Mouse (Mus musculus) thymus, postnatal 4 days (tissue): Measurements from ENCODE around the gene 2210408I21Rik.

Experiments used
- DNase-seq: peaks from one replicate; pipeline ENCODE4 v3.0.0; 2021

The 2210408I21Rik gene

DNA sequence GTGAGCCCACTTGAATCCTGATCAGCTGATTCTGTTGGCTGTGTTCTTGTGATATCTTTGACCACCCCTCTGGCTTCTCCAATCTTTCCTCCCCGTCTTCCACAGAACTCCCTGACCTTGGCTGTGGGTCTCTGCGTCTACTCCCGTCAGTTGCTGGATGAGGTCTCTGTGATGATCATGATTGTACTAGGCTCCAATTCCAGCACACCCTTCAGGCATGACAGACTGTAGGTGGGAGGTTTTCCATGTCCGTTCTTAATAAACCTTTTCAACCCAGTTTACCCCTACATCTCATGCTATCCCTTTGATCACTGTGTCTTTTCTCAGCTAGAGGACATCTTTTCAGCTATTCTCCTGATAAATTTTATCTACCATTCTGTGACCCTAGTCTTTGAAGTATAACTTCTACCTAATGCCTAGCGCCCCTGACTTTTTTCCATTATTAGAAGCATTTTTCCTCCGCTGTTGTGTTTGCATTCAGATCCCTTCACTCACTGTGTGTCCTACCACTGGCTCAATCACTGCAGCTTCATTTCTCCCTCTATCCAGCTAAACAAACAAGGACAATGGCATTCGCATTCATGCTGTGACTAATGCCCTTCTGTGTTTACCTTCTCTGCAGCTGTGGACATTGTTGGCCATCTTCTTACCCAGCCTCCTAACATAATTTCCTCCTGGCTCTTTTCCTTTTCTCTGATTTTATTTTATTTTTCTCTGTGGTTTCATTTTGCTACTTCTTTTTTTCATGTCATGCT lies 143.5 kb downstream of the 2210408I21Rik start:
- no peak for DNase-seq

DNA sequence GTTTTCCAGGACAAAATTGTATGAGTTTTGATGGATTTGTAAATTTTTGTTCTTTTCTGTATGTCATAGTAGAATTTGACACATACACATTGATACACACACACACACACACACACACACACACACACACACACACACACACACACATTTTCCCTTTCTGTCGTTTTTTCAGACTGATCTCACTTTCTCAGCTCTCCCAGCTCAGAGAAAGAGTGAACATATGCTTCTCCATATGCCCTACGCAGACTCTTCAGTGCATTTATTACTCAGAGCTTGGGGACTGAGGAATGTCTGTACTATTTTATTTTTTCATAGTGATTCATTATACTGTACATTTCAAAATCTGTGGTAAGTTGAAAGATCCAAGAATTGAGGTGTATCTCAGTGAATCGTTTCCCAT lies 160.2 kb downstream of the 2210408I21Rik start:
- no peak for DNase-seq

DNA sequence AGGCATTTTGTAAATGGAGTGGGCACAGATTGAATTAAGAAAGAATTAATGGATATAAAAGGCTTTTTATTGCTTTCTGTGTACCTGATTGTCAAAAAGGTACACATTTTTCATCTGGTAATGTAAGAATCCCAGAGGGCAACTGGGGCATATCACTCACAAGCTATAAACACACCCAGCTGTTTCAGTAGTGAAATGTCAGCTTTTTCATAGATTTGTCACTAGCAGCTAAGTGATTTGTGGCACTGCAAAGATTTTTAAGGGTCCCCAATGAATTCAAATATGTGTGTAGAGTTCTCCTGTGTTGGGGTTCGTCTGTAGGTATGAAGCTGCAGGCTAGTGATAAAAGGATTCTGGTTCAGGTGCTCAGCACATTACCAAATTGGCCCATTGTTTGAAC lies 188.8 kb downstream of the 2210408I21Rik start:
- no peak for DNase-seq

DNA sequence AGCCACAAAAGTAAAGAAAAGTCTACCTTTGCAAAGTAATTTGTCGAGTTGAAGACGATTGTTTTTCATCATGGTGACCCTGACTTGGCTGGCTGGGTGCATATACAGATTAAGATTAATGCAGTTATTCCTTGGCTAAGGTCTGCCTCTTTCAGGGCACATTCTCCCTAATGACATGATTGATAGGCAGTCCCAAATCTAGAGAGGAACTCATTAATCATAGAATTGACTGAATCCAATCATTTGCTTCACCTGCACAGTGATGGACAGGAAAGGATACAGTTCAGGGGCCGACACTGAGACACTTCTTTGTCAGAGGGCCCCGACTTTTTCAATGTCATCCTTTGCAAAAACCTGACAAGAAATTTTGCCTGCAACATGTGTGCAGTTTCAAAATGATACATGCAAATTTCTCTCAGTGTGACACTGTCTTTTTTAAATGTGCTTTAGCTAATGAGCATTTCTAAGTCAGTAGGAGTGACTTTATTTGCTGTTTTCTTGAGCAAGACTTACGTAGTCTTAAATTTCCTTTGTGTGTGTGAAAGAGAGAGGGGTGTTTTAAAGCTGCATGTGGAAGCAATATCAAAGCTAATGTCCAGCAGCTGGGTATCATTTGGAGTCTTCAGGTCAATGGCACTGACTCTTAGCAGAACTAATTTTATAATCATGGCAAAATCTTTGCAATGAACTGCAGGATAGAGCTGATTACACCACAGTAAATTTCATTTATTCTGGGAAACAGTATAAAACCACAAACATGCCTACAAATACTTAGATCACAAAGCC lies 191.0 kb downstream of the 2210408I21Rik start:
- DNase-seq = no peak

DNA sequence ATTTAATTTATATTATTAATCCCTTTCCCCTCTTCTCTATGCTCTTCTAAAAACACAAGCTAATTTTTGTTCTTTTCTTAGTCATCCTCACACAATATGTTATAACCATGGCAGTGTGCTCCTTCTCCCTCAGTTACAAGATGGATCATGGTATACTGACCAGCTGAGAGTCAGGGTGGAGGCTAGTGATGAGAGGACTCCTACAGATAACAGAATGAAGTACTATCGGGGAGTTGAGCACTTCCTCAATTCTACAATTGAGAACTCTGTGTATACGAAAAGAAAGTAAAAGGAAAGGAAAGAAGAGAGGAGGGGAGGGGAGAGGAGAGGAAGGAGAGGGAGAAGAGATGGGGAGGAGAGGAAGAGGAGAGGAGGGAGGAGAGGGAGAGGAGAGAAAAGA lies 206.8 kb downstream of the 2210408I21Rik start:
- DNase-seq = no peak

DNA sequence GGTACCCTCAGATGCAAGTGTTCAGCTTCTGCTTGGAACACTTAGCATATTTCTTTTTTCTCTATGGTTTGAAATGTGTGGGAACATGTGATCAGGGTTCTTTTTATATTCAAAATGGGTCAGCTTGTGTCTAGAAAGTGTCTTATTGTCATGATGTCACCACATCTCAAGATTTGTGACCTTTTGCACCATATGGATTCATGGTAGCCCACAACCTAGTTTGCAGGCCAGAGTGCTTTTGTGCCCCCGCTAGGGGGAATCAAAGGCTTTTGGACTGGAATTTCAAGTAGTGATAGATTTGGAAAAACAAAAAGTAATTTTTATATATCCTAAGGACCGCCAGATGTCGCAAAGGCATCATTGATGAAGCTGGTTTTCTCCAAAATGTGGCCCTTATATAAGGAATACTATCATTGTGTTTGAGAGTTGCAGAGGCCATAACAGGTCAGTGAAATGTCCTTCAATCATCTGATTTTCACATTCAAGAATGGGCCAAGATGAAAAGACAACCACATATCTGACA lies 250.2 kb downstream of the 2210408I21Rik start:
- no peak for DNase-seq

DNA sequence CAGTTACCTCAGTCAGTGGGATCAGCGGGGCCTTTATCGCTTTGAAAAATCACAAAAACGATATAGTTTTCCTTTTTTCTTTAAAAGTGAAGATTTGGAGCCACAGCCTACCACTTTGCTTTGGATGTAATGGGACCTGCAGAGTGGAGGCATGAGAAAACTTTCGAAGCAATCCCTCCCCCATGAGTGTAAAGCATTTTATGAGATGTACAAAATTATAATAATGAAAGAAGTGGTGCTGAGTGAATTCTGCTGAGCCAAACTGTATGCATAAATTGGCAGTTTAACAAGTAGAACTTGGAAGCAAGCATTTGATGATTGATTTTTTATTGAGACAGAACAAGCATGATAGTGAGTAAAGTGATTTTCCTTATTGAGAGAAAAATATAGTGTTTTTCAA lies 250.7 kb downstream of the 2210408I21Rik start:
- no peak for DNase-seq

DNA sequence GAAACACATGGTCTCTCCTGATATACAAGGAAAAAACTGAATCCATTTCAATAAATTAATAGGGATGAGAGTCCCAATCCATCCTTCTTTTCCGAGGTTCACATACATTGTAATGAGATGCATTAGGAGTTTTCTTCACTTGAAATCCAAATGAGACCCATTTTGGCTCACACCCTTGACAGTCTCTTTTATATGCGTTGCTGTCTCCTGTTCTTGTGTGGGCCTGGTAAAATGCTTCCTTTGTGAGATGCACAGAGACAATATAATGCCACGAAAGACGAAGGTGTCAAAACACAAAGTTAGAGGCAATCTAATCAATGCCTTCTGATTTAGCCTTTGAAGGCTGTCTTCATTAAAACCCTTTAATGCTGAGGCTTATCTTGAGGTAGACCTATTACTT lies 252.8 kb downstream of the 2210408I21Rik start:
- DNase-seq = no peak

DNA sequence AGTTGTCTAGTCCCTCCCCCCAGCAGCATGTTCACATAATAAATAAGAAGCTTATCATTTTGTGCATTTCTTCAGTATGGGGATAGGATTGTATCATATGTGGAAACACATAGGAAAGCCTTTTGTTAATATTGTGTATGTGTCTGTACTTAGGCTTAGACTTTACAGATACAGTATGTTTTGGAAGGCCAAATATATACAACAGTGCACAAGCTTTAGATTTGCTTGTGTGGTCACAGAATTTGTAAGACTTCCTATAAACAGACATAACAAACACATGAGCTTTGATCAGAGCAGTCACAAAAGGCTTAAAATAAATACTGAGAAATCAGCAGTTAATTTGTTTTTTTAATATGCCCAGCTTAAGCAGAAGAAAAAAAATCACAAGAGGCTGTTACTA lies 253.9 kb downstream of the 2210408I21Rik start:
- no peak for DNase-seq

DNA sequence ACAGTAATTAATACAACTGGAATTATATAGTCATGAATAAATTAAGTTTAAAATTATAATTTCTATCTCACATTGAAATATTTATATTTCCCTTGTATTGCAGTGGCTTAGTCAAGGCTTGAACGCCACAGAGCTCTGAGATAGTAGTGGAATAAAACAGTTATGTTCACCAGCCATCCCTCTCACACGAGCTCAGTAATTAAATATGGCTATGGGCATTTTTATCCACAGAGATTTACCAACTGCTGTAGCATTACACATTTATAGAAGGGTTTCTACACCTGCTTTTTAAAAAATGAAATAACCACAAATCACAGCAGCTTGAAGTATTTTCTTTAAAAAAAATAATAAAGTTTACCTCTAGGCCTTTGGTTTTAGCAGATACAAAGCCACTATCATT lies 261.0 kb downstream of the 2210408I21Rik start:
- no peak for DNase-seq

DNA sequence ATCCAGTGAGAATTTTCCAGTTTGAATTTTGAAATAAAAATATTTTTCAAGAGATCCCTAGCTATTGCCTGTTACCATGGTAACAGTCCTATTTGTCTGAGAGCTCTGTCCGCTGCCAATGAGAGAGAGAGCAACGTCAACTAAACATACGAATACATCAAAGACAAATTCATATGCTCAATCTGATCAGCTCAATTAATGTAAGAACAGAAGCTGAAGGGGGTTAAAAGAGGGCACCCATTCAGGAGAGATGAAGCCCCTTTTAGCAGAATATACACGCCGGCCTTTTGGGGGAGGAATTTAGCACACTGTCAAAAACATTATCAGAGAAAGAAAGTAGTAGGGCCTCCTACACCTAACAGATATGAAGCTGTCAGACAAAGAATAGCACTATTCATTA lies 261.6 kb downstream of the 2210408I21Rik start:
- no peak for DNase-seq

DNA sequence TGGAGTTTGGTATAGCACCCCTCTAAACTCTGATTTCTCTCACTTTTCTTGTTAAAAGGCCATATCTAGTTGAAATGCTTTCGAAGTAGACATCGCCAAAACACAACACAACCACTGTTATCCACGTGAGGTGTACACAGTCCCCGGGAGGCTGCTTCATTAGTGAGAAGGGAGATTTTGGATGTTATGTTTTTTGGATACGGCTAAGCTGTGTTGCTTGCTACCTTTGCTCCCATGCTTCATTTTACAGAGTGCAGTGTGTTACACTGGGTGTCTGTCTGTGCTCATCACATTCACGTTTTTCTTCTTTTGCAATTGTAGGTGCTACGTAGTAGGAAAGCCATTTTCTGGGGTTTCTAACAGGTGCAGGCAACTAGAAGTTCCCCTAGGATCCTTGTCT lies 262.3 kb downstream of the 2210408I21Rik start:
- DNase-seq = no peak

DNA sequence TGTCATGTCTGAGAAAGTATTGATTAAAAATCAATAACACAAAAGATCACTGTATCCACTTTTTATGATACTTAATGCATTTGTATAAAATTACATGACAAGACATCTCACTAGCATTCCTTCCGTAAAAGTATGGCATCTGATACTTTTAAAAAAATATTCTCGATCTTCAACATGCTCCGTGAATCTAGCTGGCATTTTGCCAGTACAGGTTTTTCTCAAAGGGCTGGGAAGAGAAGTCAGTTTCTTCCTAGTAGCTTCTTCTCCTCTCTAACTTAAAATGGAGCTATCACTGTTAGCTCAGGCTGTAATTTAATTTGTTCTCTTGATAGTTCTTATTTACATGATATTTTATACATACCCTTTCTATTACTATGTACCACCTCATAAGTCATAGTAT lies 263.1 kb downstream of the 2210408I21Rik start:
- DNase-seq = no peak

DNA sequence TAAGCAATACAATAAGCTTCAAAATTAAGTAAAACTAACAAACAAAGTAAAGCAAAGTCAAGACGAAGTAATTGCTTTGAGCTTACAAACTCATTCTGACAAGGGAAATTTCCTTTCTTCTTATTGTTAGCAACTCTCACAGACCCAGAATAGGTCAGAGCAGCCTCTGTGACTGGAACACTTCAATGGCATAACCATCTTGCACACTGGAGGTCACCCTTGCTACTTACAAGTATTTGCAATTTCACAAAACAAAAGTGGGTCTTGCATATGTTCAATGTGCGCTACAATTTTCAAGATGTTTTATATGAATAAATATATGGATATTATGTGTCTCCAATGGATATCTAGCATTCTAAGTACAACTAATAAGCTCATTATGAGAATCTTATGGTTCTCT lies 265.4 kb downstream of the 2210408I21Rik start:
- DNase-seq = no peak

DNA sequence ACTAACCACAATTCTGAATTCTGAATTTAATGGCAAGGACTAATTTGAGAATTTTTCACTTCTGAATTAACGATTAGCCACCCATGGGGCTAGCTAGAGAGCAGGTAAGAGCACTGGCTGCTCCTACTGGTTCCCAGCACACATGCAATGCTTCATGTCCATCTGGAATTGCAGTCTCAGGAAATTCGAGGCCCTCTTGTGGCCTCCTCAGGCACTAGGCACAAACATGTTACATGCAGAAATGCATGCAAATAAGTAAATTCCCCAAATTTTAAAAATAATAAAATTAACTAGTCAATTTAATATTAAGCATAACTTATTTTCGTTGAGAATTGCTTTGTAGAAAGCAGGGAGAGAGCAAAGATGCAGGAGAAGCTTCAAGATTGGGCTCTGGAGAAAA lies 273.2 kb downstream of the 2210408I21Rik start:
- DNase-seq = no peak

DNA sequence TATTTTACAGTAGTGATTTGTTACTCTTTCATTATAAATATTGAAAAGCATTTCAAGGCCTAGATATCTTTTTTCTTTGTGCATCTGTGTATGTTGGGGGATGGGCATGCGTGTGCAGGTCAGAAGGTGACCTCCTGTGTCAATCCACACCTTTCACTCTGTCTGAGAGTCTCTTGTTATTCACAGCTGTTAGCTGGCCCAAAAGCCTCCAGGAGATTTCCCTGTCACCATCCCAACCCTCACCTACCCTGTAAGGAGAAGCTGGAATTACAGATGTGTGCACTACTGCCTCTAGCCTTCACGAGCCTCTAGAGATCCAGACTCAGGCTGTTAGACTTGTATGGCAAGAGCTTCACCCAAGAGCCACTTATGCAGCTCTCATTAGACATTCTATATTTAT lies 274.5 kb downstream of the 2210408I21Rik start:
- DNase-seq = no peak

DNA sequence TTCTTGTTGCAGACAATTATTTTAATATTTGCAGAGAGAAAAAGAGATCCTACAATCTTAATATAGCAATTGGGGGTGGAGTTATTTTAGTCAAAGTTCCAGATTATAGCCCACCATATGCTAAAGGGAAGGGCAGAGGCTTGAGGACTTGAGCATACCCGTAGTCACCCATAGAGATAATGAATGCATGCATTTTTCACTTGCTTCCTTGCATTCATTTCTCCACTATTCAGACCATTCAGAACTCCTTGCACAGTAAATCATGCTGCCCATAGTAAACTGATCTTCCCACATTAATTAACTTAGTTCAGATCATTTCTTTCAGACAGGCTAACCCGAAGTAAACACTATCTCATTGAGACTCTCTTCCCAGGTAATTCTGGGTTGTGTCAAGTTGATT lies 277.5 kb downstream of the 2210408I21Rik start:
- DNase-seq = no peak

DNA sequence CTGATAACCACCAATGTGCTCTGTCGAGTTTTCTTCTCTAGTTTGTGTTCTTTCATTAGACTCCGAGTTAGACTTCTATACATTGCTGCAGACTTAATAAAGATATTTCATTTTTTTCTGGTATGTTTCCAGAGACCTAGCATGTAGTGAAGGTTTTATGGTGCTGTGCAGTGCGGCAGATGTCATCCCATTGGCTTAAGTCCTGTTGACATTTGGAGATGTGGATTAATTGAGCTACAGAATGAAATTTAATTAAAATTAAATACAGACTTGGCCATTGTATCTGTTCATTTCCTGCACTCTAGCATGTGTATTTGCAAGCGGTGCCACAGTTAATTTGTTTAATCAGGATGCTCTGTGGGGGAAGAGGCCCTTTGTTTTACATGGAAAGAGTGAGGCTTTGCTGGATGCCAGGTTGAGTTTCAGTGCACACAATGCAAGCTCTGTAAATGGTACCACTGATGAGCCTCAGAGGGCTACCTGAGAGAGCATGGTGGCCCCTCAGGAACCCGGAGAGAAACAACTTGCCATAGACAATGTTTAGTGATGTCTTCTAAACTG lies 314.7 kb downstream of the 2210408I21Rik start:
- no peak for DNase-seq

DNA sequence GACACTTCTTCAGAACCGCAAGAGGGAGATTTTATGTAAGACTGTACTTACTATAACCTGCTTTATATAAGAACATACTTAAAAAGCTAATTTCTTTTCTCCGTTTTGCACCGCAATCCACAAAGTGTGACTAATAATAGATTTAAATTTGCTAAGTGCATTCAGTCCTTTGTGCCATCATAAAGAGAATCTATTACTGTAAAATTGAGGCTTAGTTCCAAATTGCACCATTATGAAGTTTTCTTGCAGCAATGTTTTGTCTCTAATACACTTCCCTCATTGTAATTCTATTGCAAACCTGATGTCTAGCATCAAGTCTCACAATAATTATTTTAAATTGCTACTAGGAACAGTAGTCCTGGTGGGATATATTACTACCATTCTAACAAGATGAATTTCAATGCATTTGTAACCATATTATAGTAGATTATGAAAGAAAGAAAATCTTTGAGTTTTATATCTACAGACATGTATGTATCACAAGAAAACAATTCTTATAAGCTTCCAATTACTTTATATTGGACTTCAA lies 334.8 kb downstream of the 2210408I21Rik start:
- DNase-seq = no peak

DNA sequence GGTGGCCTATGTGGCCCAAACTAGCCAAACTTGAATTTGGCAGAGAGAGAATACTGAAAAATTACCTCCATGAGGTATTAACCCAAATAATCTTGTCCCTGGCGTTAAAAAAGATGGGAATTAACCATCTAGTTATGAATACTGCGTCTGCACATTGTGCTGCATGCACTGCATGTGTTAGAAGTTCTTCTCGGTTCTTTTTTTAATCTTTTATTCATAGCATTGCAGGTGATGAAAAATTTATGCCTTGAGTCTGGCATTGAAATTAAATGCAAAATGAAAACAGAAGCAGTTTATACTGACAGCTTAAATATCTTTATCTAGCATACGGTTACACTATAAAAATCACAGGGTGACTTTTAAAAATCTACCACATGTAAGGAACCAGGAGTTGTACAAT lies 341.1 kb downstream of the 2210408I21Rik start:
- no peak for DNase-seq

DNA sequence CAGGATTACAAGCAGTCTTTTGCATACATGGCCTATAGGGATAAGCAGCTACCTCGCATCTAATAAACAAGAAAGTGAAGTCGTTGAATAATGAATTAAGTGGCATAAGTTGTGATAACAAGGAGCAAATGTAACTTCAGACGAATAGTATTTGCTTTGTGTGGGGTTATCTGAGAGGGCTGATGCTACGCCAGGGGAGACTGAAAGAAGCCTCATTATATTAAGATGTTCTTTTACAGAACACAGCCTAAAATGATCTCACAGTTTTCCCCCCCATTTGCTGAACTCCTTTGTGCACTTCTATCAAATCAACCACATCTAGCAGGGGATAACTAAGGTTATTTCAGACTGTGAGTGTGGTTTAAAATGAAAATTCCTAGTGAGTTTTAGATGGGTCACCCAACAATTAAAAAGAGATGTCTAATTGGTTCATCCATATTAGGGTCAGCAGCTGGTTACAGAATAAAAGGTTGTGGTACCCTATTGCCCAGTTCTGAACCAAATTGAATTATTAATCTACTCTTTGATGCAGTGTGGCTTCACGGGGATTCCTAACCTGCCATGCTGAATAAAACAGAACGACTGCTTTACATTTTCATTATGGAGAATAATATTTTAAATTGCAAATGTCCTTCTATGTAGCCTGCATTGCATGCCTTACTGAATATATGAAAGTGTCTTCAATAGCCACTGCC lies 343.2 kb downstream of the 2210408I21Rik start:
- DNase-seq = no peak

DNA sequence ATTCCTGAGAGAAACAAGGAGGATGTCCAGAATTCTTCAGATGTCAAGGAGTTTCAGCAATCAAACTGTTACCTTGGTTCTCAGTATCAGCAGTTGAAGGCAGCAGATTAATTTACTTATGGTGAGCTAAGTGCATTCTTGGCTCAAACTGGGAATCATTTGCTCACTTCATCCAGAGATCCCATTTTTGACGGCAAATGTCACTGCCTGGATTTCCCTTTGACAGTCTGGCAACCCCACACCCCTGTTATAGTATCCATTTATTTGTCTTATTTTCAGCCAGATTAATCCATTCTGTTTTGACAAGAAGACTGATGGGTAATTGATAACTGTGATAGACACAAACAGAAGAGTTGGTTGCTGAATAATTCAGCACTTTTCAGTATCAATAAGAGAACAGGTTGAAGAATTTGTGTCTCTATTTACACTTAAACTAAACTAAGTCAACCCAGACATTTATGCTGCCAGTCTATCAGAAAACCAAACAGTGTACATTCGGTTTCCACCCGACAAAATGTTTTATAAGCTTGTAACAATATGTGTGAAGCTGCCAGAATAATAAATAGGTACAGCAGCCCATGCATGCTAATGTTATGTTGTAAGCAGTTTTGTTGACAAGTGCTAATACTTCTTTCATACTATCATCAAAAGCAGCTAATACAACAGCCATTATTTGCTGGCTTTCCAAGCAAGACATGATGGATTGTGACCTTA lies 354.8 kb downstream of the 2210408I21Rik start:
- no peak for DNase-seq
